Mouse (Mus musculus) gastrocnemius, postnatal 10 days (tissue): ENCODE data around the gene 2810408A11Rik. TPM values are rescaled to one million over a fixed set of nuclear protein-coding genes. Genes with fewer than 3 reads are reported as not detected.

Experiments
- DNase-seq: peaks from one replicate; pipeline ENCODE4 v3.0.0; 2021; ENCODE audit warnings: mixed read lengths
- long read RNA-seq, 2 experiments: library from polyadenylated mRNA; stranded (forward); transcript quantifications; one replicate each; pipeline ENCODE4 v2.0.0; 2021
- total RNA-seq, 2 experiments: library from RNA; stranded (reverse); gene quantifications; 2 replicates each; pipeline ENCODE4 v1.2.3; 2021

The 2810408A11Rik gene
- total RNA-seq: 1 to 10 TPM; 1.8 to 2.4 TPM
- long read RNA-seq, experiment 1, partial matches to known transcripts: 0 of 1 reads
- long read RNA-seq, experiment 1, other reads (novel, unspliced or antisense): 1 of 1 reads
- long read RNA-seq, experiment 2, partial matches to known transcripts: 0 of 1 reads
- long read RNA-seq, experiment 2, other reads (novel, unspliced or antisense): 1 of 1 reads

GRCm38 (mm10) chr11:69900471-69901405 lies at the start of gene 2810408A11Rik, which contains the start of gene Neurl4:
Gene 2810408A11Rik (minus strand): TSS chr11:69900987.
Gene Neurl4 (plus strand): TSS chr11:69901072.
- peak; percentile 74 for DNase-seq

- peak; percentile 89 for DNase-seq
Measured at GRCm38 (mm10) chr11:69948763-69949150, 48.0 kb upstream of the 2810408A11Rik start.

- DNase-seq: peak; percentile 97
Measured at GRCm38 (mm10) chr11:69948066-69948762, 47.4 kb upstream of the 2810408A11Rik start, which contains the start of gene Slc2a4. Gene Slc2a4 (minus strand): TSS chr11:69948188.

- DNase-seq: peak; percentile 78
Measured at GRCm38 (mm10) chr11:69947337-69948065, 46.7 kb upstream of the 2810408A11Rik start.

GRCm38 (mm10) chr11:69945997-69946891 lies 45.5 kb upstream of the 2810408A11Rik start:
- no peak for DNase-seq

GRCm38 (mm10) chr11:69945216-69945615 lies 44.4 kb upstream of the 2810408A11Rik start:
- no peak for DNase-seq

GRCm38 (mm10) chr11:69940962-69941361 lies 40.2 kb upstream of the 2810408A11Rik start:
- no peak for DNase-seq

GRCm38 (mm10) chr11:69939731-69940130 lies 38.9 kb upstream of the 2810408A11Rik start:
- no peak for DNase-seq

- DNase-seq: no peak
Measured at GRCm38 (mm10) chr11:69939181-69939580, 38.4 kb upstream of the 2810408A11Rik start.

- DNase-seq: no peak
Measured at GRCm38 (mm10) chr11:69938401-69938979, 37.7 kb upstream of the 2810408A11Rik start.

GRCm38 (mm10) chr11:69937834-69938233 lies 37.0 kb upstream of the 2810408A11Rik start:
- no peak for DNase-seq

GRCm38 (mm10) chr11:69937385-69937784 lies 36.6 kb upstream of the 2810408A11Rik start:
- peak; percentile 70 for DNase-seq

GRCm38 (mm10) chr11:69936714-69937347 lies 36.0 kb upstream of the 2810408A11Rik start:
- no peak for DNase-seq

GRCm38 (mm10) chr11:69936156-69936555 lies 35.4 kb upstream of the 2810408A11Rik start:
- DNase-seq: no peak

- DNase-seq: peak; percentile 80
Measured at GRCm38 (mm10) chr11:69935137-69935879, 34.5 kb upstream of the 2810408A11Rik start, which contains the start of gene Ybx2. Gene Ybx2 (plus strand): TSS chr11:69935796.

GRCm38 (mm10) chr11:69934681-69935080 lies 33.9 kb upstream of the 2810408A11Rik start:
- no peak for DNase-seq

GRCm38 (mm10) chr11:69934169-69934568 lies 33.4 kb upstream of the 2810408A11Rik start:
- peak; percentile 99 for DNase-seq

- no peak for DNase-seq
Measured at GRCm38 (mm10) chr11:69933066-69933465, 32.3 kb upstream of the 2810408A11Rik start.

- DNase-seq: no peak
Measured at GRCm38 (mm10) chr11:69932254-69932653, 31.5 kb upstream of the 2810408A11Rik start.
